Mouse (Mus musculus): ENCODE results near the gene Spryd3. TPM values are rescaled to one million over a fixed set of nuclear protein-coding genes. Genes with fewer than 3 reads are reported as not detected.
"Not testable (repeated sequence)": the region's sequence is repeated elsewhere in the genome, so short reads cannot be mapped to it uniquely, and the experiment has no call there.

Gene Spryd3
- total and polyA plus RNA-seq, 2 experiments from 2014 or later: 16.0 to 22.8 TPM

DNA sequence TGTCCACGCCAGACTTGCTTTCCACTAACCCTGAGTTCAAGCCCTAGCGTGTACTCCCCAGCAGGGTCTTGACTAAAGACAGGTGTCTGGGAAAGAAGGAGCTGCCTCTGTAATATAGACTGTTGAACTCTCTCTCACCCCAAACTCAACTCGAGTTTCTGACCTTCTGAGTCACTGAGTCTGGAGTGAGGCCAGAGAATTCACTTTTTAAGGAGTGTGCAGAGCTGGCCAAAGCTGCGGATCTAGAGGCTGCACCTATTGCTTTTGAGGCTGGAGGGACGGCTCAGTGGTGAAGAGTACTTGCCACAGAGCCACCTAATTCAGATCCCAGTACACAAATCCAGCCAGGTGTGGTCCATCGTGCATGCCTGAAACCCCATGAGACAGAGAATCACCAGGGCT lies 31.6 kb upstream of the Spryd3 start:
- Histone ChIP-seq H3K27ac (ENCODE audit: low read depth) (peak overlapping the region; percentile 30), H3K4me1 (ENCODE audit: control insufficient read depth, insufficient read depth) (peaks cover 11% of the 10 kb centered on the region), H3K9me3 (replicated peaks; ENCODE audit: control insufficient read depth, low read length) (no peaks in the 10 kb centered on the region), H3K4me3 (ENCODE audit: low read depth, low read length) (no peak overlapping the region), H3K4me2 (ENCODE audit: low read depth, low read length) (no peak overlapping the region), H3K36me3 (replicated peaks; ENCODE audit: control insufficient read depth, insufficient read depth, low read length) (no peaks in the 10 kb centered on the region), H3K27me3 (ENCODE audit: control insufficient read depth, insufficient read depth, low read length) (no peaks in the 10 kb centered on the region), H3K9ac (replicated peaks; ENCODE audit: low read depth, low read length) (no peak overlapping the region)
- peak; percentile 40 for DNase-seq (ENCODE audit: low spot score)
- 27% methylated on average over 6 of the region's 6 CpGs for WGBS
- ATAC-seq (ENCODE audit: insufficient read depth, low read depth): peak; percentile 67; the same call in 1 of the 2 replicates
- TF ChIP-seq CTCF (IDR thresholded peaks at IDR 0.05; ENCODE audit: low read depth) (no peak), EP300 (IDR thresholded peaks at IDR 0.05; ENCODE audit: low read depth) (no peak)

DNA sequence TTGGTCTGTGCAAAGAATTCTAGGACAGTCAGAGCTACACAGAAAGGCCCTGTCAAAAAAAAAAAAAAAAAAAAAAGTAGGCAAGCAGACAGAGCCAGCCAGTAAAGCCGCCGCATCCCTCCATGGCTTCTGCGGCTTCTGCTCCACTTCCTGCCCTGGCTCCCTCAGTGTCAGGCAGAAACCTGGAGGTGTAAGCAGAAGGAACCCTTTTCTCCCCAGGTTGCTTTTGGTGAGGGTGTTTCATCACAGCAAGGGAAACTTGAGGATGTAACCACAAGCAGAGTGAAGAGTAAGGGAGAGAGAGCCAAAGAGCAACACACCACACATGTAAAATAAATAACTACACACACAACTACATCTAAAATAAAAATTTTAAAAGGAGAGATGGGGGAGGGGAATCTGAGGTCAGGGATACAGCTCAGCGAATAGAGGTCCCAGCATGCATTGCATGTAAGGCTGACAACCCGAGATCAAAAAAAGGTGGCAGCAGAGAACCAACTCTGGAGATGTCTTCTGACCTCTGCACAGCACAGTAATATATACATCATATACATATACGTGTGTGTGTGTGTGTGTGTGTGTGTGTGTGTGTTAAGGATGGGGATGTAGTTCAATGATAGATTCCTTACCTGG lies 29.6 kb upstream of the Spryd3 start:
- TF ChIP-seq EP300 (IDR thresholded peaks at IDR 0.05; ENCODE audit: low read depth) (no peak), CTCF (IDR thresholded peaks at IDR 0.05; ENCODE audit: low read depth) (no peak)
- no peak overlapping the region for H3K4me2 ChIP-seq (ENCODE audit: low read depth, low read length)
- no peak overlapping the region for H3K27ac ChIP-seq (ENCODE audit: low read depth)
- H3K27me3 ChIP-seq (ENCODE audit: control insufficient read depth, insufficient read depth, low read length): no peaks in the 10 kb centered on the region
- H3K4me3 ChIP-seq (ENCODE audit: low read depth, low read length): no peak overlapping the region
- ATAC-seq (ENCODE audit: insufficient read depth, low read depth): no peak
- H3K9ac ChIP-seq (replicated peaks; ENCODE audit: low read depth, low read length): no peak overlapping the region
- DNase-seq (ENCODE audit: low spot score): no peak
- no peaks in the 10 kb centered on the region for H3K36me3 ChIP-seq (replicated peaks; ENCODE audit: control insufficient read depth, insufficient read depth, low read length)
- WGBS: 48% methylated on average over 6 of the region's 6 CpGs
- H3K4me1 ChIP-seq (ENCODE audit: control insufficient read depth, insufficient read depth): peaks cover 11% of the 10 kb centered on the region
- no peaks in the 10 kb centered on the region for H3K9me3 ChIP-seq (replicated peaks; ENCODE audit: control insufficient read depth, low read length)

DNA sequence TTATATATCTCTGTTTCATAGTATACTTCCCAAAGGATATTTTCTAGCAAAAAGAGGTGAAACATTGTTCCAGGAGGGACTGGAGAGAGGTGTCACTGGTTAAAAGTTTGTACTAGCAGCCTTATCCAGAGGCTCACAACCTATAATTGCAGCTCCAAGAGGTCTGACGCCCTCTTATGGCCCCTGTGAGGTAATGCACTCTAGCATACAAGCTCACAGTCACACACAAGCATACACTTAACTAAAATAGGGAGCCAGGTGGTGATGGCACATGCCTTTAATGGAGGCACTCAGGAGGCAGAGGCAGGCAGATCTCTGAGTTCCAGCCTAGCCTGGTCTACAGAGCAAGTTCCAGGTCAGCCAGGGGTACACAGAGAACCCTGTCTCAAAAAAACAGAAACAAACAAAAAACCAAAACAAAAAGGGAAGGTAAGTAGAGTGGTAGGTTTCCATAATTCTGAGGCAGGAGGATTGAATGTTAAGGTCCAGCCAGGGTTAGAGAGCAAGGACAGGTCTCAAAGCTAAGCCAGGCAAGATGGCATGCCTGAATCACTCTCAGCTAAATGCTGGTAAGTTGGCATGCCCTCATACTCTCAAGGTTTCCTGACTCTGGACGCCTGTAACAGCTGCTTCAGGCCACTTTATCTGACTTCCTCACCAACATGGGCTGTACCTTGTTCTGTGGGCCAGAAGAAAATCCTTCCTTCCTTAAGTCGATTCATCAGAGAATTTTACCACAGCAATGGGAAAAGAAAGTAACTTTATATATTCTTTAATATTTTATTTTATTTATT lies 28.1 kb upstream of the Spryd3 start:
- no peak for ATAC-seq (ENCODE audit: insufficient read depth, low read depth)
- no peak for TF ChIP-seq CTCF (IDR thresholded peaks at IDR 0.05; ENCODE audit: low read depth)
- no peak overlapping the region for H3K27ac ChIP-seq (ENCODE audit: low read depth)
- no peak for DNase-seq (ENCODE audit: low spot score)
- H3K4me3 ChIP-seq (ENCODE audit: low read depth, low read length): no peak overlapping the region
- H3K4me2 ChIP-seq (ENCODE audit: low read depth, low read length): no peak overlapping the region
- H3K36me3 ChIP-seq (replicated peaks; ENCODE audit: control insufficient read depth, insufficient read depth, low read length): no peaks in the 10 kb centered on the region
- H3K27me3 ChIP-seq (ENCODE audit: control insufficient read depth, insufficient read depth, low read length): no peaks in the 10 kb centered on the region
- peaks cover 11% of the 10 kb centered on the region for H3K4me1 ChIP-seq (ENCODE audit: control insufficient read depth, insufficient read depth)
- WGBS: 44% methylated on average over 3 of the region's 3 CpGs
- no peaks in the 10 kb centered on the region for H3K9me3 ChIP-seq (replicated peaks; ENCODE audit: control insufficient read depth, low read length)
- no peak overlapping the region for H3K9ac ChIP-seq (replicated peaks; ENCODE audit: low read depth, low read length)

DNA sequence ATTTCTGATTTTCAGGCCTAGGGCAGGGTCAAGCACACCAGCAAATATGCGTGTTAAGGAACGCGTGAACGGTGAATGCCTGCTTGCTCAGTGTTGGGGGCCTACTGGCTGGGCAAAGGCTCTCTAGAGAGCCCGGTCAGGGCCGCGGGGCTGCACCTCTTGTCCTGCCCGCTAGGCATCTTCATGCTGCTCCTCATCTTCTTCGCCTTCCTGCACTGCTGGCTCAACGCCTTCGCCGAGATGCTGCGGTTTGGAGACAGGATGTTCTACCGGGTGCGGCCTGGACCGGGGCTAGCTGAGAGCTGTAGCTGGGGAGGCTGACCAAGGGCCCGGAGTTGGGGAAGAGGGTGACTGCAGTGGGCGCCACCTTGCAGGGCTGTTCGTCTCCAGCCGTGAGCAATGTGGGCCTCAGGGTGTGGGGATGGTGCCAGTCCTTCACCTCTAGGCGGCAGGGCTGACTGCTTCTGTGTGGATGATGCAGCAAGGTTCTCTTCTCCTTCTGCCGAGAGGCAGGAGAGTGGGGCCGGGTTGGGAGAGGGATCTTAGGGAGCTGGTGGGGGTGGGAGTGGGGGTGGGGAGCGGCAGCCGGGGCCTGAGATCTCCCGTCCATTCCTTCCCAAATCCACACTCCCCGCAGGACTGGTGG lies 24.5 kb upstream of the Spryd3 start:
- 0 out of 2 replicates have a peak, but pooled peaks cover 3% of the 10 kb centered on the region for H3K4me1 ChIP-seq (ENCODE audit: control insufficient read depth, insufficient read depth)
- no peaks in the 10 kb centered on the region for H3K9me3 ChIP-seq (replicated peaks; ENCODE audit: control insufficient read depth, low read length)
- ATAC-seq (ENCODE audit: insufficient read depth, low read depth): no peak

DNA sequence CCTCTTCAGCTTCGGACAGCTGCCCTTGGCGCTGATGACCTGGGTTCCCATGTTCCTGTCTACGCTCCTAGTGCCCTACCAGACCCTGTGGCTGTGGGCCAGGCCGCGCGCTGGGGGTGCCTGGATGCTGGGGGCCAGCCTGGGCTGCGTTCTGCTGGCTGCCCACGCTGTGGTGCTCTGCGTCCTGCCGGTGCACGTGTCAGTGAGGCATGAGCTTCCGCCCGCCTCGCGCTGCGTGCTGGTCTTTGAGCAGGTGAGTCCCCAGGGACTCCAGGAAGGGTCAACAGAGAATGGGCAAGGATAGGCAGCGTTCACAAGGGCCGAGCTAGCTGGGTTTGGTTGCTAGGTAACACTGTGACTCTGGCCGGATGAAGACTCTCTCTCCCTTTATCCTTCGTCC lies 20.8 kb upstream of the Spryd3 start:
- DNase-seq (ENCODE audit: low spot score) (no peak), ATAC-seq (ENCODE audit: insufficient read depth, low read depth) (no peak)
- Histone ChIP-seq H3K4me1 (ENCODE audit: control insufficient read depth, insufficient read depth) (0 out of 2 replicates have a peak, but pooled peaks cover 3% of the 10 kb centered on the region), H3K9me3 (replicated peaks; ENCODE audit: control insufficient read depth, low read length) (no peaks in the 10 kb centered on the region), H3K9ac (replicated peaks; ENCODE audit: low read depth, low read length) (no peak overlapping the region), H3K4me2 (ENCODE audit: low read depth, low read length) (no peak overlapping the region), H3K27ac (ENCODE audit: low read depth) (no peak overlapping the region), H3K4me3 (ENCODE audit: low read depth, low read length) (no peak overlapping the region), H3K27me3 (ENCODE audit: control insufficient read depth, insufficient read depth, low read length) (no peaks in the 10 kb centered on the region), H3K36me3 (replicated peaks; ENCODE audit: control insufficient read depth, insufficient read depth, low read length) (no peaks in the 10 kb centered on the region)
- WGBS: 42% methylated on average over 20 of the region's 20 CpGs
- TF ChIP-seq EP300 (IDR thresholded peaks at IDR 0.05; ENCODE audit: low read depth) (no peak), CTCF (IDR thresholded peaks at IDR 0.05; ENCODE audit: low read depth) (no peak)

More for the DNA sequence above, 24.5 kb upstream of the Spryd3 start:
- no peak overlapping the region for H3K4me3 ChIP-seq (ENCODE audit: low read depth, low read length)
- no peak for DNase-seq (ENCODE audit: low spot score)
- H3K27me3 ChIP-seq (ENCODE audit: control insufficient read depth, insufficient read depth, low read length): no peaks in the 10 kb centered on the region
- no peak overlapping the region for H3K9ac ChIP-seq (replicated peaks; ENCODE audit: low read depth, low read length)
- TF ChIP-seq CTCF (IDR thresholded peaks at IDR 0.05; ENCODE audit: low read depth): no peak
- TF ChIP-seq EP300 (IDR thresholded peaks at IDR 0.05; ENCODE audit: low read depth): no peak
- no peak overlapping the region for H3K27ac ChIP-seq (ENCODE audit: low read depth)
- 50% methylated on average over 26 of the region's 27 CpGs for WGBS
- H3K4me2 ChIP-seq (ENCODE audit: low read depth, low read length): no peak overlapping the region
- H3K36me3 ChIP-seq (replicated peaks; ENCODE audit: control insufficient read depth, insufficient read depth, low read length): no peaks in the 10 kb centered on the region

DNA sequence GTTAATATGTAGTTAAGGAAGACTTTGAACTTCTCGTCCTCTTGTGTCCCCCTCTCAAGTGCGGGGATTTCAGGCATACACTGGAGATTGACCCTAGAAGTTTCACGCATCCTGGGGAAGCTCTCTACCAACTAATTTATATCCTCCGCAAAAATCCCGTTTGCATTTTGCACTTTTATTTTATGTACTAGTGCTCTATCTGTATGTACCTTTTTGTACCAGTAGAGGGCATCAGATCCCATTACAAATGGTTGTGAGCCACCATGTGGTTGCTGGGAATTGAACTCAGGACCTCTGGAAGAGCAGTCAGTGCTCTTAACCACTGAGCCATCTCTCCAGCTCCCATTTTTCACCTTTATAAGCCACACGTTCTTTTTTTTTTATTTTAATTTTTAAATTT lies 19.0 kb upstream of the Spryd3 start:
- ATAC-seq (ENCODE audit: insufficient read depth, low read depth): not testable (repeated sequence)
- 87% methylated on average over 6 of the region's 6 CpGs for WGBS

More for the DNA sequence above, 19.0 kb upstream of the Spryd3 start:
- not testable (repeated sequence) for H3K27ac ChIP-seq (ENCODE audit: low read depth); H3K9me3 ChIP-seq (replicated peaks; ENCODE audit: control insufficient read depth, low read length); H3K36me3 ChIP-seq (replicated peaks; ENCODE audit: control insufficient read depth, insufficient read depth, low read length); DNase-seq (ENCODE audit: low spot score); H3K4me1 ChIP-seq (ENCODE audit: control insufficient read depth, insufficient read depth); H3K4me3 ChIP-seq (ENCODE audit: low read depth, low read length); H3K27me3 ChIP-seq (ENCODE audit: control insufficient read depth, insufficient read depth, low read length); H3K4me2 ChIP-seq (ENCODE audit: low read depth, low read length); H3K9ac ChIP-seq (replicated peaks; ENCODE audit: low read depth, low read length)

Measured in heart, postnatal 0 days (tissue).